Mouse (Mus musculus): Measurements from ENCODE around the gene Epha7.

GRCm38 (mm10) chr4:28814816-28815620, 2.1 kb downstream of the Epha7 start:
- TF ChIP-seq RAD21 (IDR thresholded peaks at IDR 0.05; ENCODE audit: low read depth, low read length) (no peak), MAFK (IDR thresholded peaks at IDR 0.05; ENCODE audit: insufficient replicate concordance, low read length) (no peak), EP300 (IDR thresholded peaks at IDR 0.05; ENCODE audit: low read length) (no peak)

Data from CH12.LX (cell line).